Mouse (Mus musculus) cerebellum, adult 8-10 months (tissue): ENCODE data around the gene Syna.

Experiments
- DNase-seq: peaks from one replicate; pipeline ENCODE4 v3.0.0; 2022

Gene Syna

GRCm38 (mm10) chr5:134567445-134567844 lies 7.5 kb upstream of the Syna start:
- no peak for DNase-seq

GRCm38 (mm10) chr5:134565696-134566095 lies 5.7 kb upstream of the Syna start:
- DNase-seq, result no peak

- no peak for DNase-seq
These were observed 4.3 kb upstream of the Syna start for GRCm38 (mm10) chr5:134564272-134564671.

GRCm38 (mm10) chr5:134560450-134561171 lies 640 bp upstream of the Syna start:
- DNase-seq, result no peak

GRCm38 (mm10) chr5:134555463-134556164 lies 4.4 kb downstream of the Syna start:
- no peak for DNase-seq

- no peak for DNase-seq
These were observed 5.9 kb downstream of the Syna start for GRCm38 (mm10) chr5:134553951-134554546.

- DNase-seq, result peak; percentile 99
These were observed 7.6 kb downstream of the Syna start, which contains the start of gene Clip2 for GRCm38 (mm10) chr5:134552110-134552972. Gene Clip2, minus strand, starts transcription at chr5:134552434.

GRCm38 (mm10) chr5:134551233-134552109 lies 8.5 kb downstream of the Syna start:
- peak; percentile 54 for DNase-seq

GRCm38 (mm10) chr5:134550836-134551232 lies 9.1 kb downstream of the Syna start:
- DNase-seq, result no peak

- DNase-seq, result no peak
These were observed 10.3 kb downstream of the Syna start for GRCm38 (mm10) chr5:134549640-134550168.

- DNase-seq, result no peak
These were observed 11.7 kb downstream of the Syna start for GRCm38 (mm10) chr5:134548306-134548705.

GRCm38 (mm10) chr5:134546790-134547189 lies 13.2 kb downstream of the Syna start:
- no peak for DNase-seq

- no peak for DNase-seq
These were observed 14.7 kb downstream of the Syna start for GRCm38 (mm10) chr5:134545242-134545629.

- DNase-seq, result no peak
These were observed 15.3 kb downstream of the Syna start for GRCm38 (mm10) chr5:134544516-134545241.

GRCm38 (mm10) chr5:134541640-134542039 lies 18.3 kb downstream of the Syna start:
- DNase-seq, result no peak

GRCm38 (mm10) chr5:134540881-134541280 lies 19.1 kb downstream of the Syna start:
- no peak for DNase-seq

- DNase-seq, result no peak
These were observed 20.1 kb downstream of the Syna start for GRCm38 (mm10) chr5:134539891-134540290.

GRCm38 (mm10) chr5:134536036-134536435 lies 23.9 kb downstream of the Syna start:
- no peak for DNase-seq

GRCm38 (mm10) chr5:134532417-134532816 lies 27.6 kb downstream of the Syna start:
- no peak for DNase-seq

GRCm38 (mm10) chr5:134531585-134531984 lies 28.4 kb downstream of the Syna start:
- no peak for DNase-seq

- DNase-seq, result peak; percentile 96
These were observed 29.1 kb downstream of the Syna start for GRCm38 (mm10) chr5:134530830-134531229.
